Mouse (Mus musculus): ENCODE results near the gene Rasl10a. TPM values are rescaled to one million over a fixed set of nuclear protein-coding genes. Genes with fewer than 3 reads are reported as not detected.
"Not testable (repeated sequence)": the region's sequence is repeated elsewhere in the genome, so short reads cannot be mapped to it uniquely, and the experiment has no call there.

Rasl10a gene
- total RNA-seq, 2 experiments from 2014 or later = not detected

- no peak for DNase-seq
Observed at GRCm38 (mm10) chr11:5075760-5076159, 17.8 kb downstream of the Rasl10a start.

- not testable (repeated sequence) for DNase-seq
Observed at GRCm38 (mm10) chr11:5076843-5077242, 18.9 kb downstream of the Rasl10a start.

- no peak for DNase-seq
Observed at GRCm38 (mm10) chr11:5089147-5089546, 31.2 kb downstream of the Rasl10a start.

GRCm38 (mm10) chr11:5091706-5092105 is 33.8 kb downstream of the Rasl10a start:
- DNase-seq = no peak

- no peak for DNase-seq
Observed at GRCm38 (mm10) chr11:5095877-5096276, 37.9 kb downstream of the Rasl10a start.

GRCm38 (mm10) chr11:5096480-5097020 is 38.6 kb downstream of the Rasl10a start:
- no peak for DNase-seq

- DNase-seq = peak; percentile 28
Observed at GRCm38 (mm10) chr11:5098035-5098735, 40.3 kb downstream of the Rasl10a start.

GRCm38 (mm10) chr11:5098736-5099542 is 41.0 kb downstream of the Rasl10a start, which contains the start of the genes Rhbdd3 and Ewsr1:
Rhbdd3 (plus strand) TSS chr11:5098926.
Ewsr1 (minus strand) TSS chr11:5099266.
- peak; percentile 96 for DNase-seq

GRCm38 (mm10) chr11:5099576-5100183 is 41.8 kb downstream of the Rasl10a start:
- peak; percentile 75 for DNase-seq

GRCm38 (mm10) chr11:5100283-5100682 is 42.4 kb downstream of the Rasl10a start:
- DNase-seq = no peak

GRCm38 (mm10) chr11:5100801-5101200 is 42.9 kb downstream of the Rasl10a start:
- peak; percentile 4 for DNase-seq

GRCm38 (mm10) chr11:5101641-5102040 is 43.7 kb downstream of the Rasl10a start:
- peak; percentile 13 for DNase-seq

- no peak for DNase-seq
Observed at GRCm38 (mm10) chr11:5102384-5102783, 44.5 kb downstream of the Rasl10a start.

GRCm38 (mm10) chr11:5103986-5104509 is 46.1 kb downstream of the Rasl10a start:
- DNase-seq = peak; percentile 44

- peak; percentile 5 for DNase-seq
Observed at GRCm38 (mm10) chr11:5109441-5109840, 51.5 kb downstream of the Rasl10a start.

Small RNA genes within 50 kb of the gene (microRNA-seq; reads per million reads assigned to microRNA genes)
- 0 reads per million in 2 experiments for gene Gm47296 (ENCODE audit: borderline replicate concordance in 2 of 2)

Other genes starting within 250 kb of the Rasl10a start
- 10 to 100 TPM; 42.0 to 46.6 TPM for gene Nf2, start 208.6 kb upstream of the Rasl10a start, total RNA-seq (2021)
- gene Nipsnap1, start 184.2 kb upstream of the Rasl10a start, total RNA-seq (2021) = 1 to 10 TPM in 1 of 2 experiments, under 1 TPM in 1; 0.64 to 1.1 TPM
- gene Thoc5, start 162.8 kb upstream of the Rasl10a start, total RNA-seq (2021) = 10 to 100 TPM; 11.7 to 14.5 TPM
- gene Nefh, start 110.1 kb upstream of the Rasl10a start, total RNA-seq (2021) = not detected
- 10 to 100 TPM; 31.0 to 36.4 TPM for gene Ap1b1, start 71.3 kb upstream of the Rasl10a start, total RNA-seq (2021)
- 1 to 10 TPM; 6.0 to 9.4 TPM for gene Gas2l1, start 7.2 kb downstream of the Rasl10a start, total RNA-seq (2021)
- 10 to 100 TPM; 19.3 to 24.1 TPM for gene Rhbdd3, start 40.8 kb downstream of the Rasl10a start, total RNA-seq (2021)
- gene Ewsr1, start 41.1 kb downstream of the Rasl10a start, total RNA-seq (2021) = 10 to 100 TPM; 69.3 to 82.6 TPM
- 10 to 100 TPM in 1 of 2 experiments, 1 to 10 TPM in 1; 9.4 to 15.4 TPM for gene Emid1, start 94.1 kb downstream of the Rasl10a start, total RNA-seq (2021)
- gene Kremen1, start 203.4 kb downstream of the Rasl10a start, total RNA-seq (2021) = 10 to 100 TPM; 35.0 to 47.6 TPM

Data from gastrocnemius, postnatal 25 days (tissue).